Mouse (Mus musculus) left cerebral cortex, postnatal 14 days (tissue): ENCODE results near the gene Rps12. TPM values are rescaled to one million over a fixed set of nuclear protein-coding genes. Genes with fewer than 3 reads are reported as not detected.
"Not testable (repeated sequence)": the region's sequence is repeated elsewhere in the genome, so short reads cannot be mapped to it uniquely, and the experiment has no call there.

Source experiments
- DNase-seq, 2 experiments: peaks; one replicate each; pipeline ENCODE4 v3.0.0; 2021 to 2022; ENCODE audit warnings: low spot score in 2 of 2, mixed read lengths in 1 of 2
- intact Hi-C: fragments of 180-260 bp; cut with DNase I; formaldehyde crosslinking; loops from one replicate; pipeline ENCODE4 v1.15.1; 2025
- total RNA-seq, 2 experiments: library from RNA; stranded (reverse); gene quantifications; 2 replicates each; pipeline ENCODE4 v1.2.3; 2021

The Rps12 gene
- total RNA-seq, 2 experiments from 2014 or later, result 222 to 226 TPM

- no peak for DNase-seq
- intact Hi-C loops, result no loop called here
Measured at GRCm38 (mm10) chr10:23788056-23788600, 1.1 kb upstream of the Rps12 start.

GRCm38 (mm10) chr10:23786631-23787038, 440 bp downstream of the Rps12 start:
- DNase-seq, result peak; percentile 8 to 40
- intact Hi-C loops, result not testable (repeated sequence)

DNA sequence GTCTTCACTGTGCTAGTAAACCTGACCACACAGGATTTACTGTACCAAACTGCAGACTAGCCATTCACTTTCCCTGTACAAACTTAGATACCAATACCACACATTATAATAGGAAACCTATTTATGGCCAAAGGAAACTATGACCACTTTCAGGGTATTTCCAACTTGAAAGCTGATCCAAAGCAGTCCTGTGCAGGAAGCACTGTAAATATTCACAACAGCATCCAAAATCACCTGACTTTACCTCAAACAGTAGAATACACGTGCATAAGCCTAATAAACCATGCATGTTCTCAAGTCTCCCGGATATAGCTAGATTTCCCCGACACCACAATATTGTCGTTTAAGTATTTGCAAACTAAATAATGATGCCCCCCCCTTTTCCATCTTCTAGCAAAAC, 1.0 kb downstream of the Rps12 start:
- no peak for DNase-seq
- intact Hi-C loops, result no loop called here

DNA sequence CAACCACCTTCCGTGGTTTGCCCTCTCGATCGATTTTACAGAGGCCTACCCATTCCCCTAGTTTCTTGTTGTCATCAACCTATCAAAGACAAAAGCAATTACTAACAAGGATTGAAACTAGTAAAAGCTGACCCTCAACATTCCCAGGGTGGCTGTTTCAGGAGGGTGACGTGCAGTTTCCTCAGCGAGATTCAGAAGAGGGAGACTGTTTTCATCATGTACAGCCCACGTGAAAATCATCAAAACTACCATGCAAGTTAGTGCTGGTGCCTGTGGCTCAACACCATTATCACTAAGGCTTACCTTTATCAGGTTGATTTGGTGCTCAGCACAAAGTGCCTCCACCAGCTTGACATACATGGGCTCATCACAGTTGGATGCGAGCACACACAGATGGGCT, 1.5 kb downstream of the Rps12 start:
- intact Hi-C loops, DNase-seq: not testable (repeated sequence)

- intact Hi-C loops, result no loop called here
- DNase-seq, result no peak
Measured at GRCm38 (mm10) chr10:23784121-23784520, 3.0 kb downstream of the Rps12 start.

DNA sequence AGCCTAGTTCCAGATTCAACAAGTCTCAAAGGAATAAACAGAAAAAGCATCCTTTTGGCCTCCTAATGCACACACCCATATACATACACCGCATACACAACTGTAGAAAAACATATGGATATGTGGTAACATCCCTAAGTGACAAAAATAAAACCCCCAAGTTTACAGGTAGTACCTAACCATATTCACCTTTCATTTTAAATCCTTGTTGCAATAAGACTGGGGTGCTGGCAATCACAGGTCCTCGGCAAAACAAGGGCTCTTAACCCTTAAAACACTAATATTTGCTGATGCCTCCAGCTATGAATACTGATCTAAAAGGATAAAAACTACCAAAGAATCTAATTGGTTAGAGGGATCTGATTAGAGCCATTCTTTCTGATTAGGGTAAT, 3.6 kb downstream of the Rps12 start:
- intact Hi-C loops, result no loop called here
- no peak for DNase-seq

GRCm38 (mm10) chr10:23782855-23783492, 4.1 kb downstream of the Rps12 start:
- intact Hi-C loops, result no loop called here
- DNase-seq, result no peak

DNA sequence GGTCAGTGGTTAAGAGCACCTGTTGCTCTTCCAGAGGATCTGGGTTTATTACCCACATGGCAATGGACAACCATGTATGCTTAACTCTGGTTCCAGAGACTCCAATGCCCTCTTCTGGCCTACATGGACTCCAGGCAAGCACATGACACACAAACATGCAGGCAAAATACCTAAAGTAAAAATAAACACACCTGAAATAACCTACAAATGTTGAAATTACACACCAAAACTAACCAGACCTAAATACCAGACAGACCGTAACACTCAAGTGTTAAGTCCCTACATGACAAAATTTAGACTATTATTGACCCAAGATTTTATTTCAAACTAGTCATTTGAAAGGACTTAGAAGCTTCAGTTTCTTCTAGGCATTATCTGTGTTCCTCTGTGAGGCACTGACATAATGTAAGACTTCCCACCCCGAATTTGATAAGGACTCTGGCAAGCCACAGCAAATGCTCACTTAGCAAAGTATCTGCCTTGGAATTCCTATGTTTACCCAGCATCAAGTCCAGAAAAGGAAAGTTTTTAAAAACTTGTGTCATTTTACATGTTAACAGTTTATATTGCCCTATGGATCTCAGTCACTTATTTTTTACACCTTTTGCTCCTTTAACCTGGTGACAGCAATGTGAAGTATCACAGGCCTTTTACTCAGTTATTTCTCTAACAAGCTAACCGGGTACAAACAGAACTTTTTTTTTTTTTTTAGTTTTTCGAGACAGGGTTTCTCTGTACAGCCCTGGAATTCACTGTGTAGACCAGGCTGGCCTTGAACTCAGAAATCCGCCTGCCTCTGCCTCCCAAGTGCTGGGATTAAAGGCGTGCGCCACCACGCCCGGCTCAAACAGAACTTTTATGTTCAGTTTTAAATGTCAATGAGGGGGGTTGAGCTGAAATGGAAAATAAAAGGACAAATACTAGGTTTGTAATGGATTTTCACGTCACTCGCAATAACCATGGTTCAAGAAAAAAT, 5.0 kb downstream of the Rps12 start:
- intact Hi-C loops, result no loop called here
- no peak for DNase-seq

GRCm38 (mm10) chr10:23780539-23781275, 6.4 kb downstream of the Rps12 start:
- no peak for DNase-seq
- intact Hi-C loops, result no loop called here

- DNase-seq, result no peak
- intact Hi-C loops, result loop anchor here (2.0 to 10.0 kb wide), 3 partner anchors 661 to 993 kb away; no protein-coding TSS in a partner anchor
Measured at GRCm38 (mm10) chr10:23777288-23777945, 9.7 kb downstream of the Rps12 start.

DNA sequence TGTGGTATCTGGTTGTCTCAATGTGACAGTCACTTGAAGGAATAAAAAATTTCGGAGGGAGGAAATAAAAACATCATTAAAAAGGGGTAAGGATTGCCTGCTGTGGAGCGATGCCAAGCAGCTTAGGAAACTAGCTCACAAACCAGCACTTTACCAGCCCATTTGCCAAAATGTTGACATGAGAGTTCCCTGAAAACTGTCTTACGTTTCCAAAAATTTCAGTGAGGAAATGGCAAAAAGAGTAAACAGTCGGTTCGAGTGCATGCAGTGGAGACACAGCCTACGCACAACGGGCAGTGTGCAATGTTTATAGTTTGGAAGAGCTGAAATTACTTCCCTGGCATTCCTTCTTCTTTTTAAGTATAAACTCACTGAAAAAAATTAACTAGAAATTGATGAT, 32.9 kb downstream of the Rps12 start:
- no peak for DNase-seq
- intact Hi-C loops, result no loop called here

Other genes with a start within 250 kb of the Rps12 start
- gene Slc18b1, start 9.7 kb upstream of the Rps12 start, total RNA-seq, result 10 to 100 TPM; 18.3 to 23.3 TPM
- gene Vnn3, start 64.2 kb upstream of the Rps12 start, total RNA-seq, result under 1 TPM in 1 of 2 experiments, not detected in 1; 0.19 TPM
- gene Vnn1, start 107.4 kb upstream of the Rps12 start, total RNA-seq, result under 1 TPM in 1 of 2 experiments, not detected in 1; 0.13 TPM
- not detected for gene Taar1, start 133.1 kb upstream of the Rps12 start, total RNA-seq
- not detected for gene Taar2, start 151.3 kb upstream of the Rps12 start, total RNA-seq
- not detected for gene Taar3, start 162.3 kb upstream of the Rps12 start, total RNA-seq
- not detected for gene Taar4, start 173.2 kb upstream of the Rps12 start, total RNA-seq
- gene Taar5, start 183.4 kb upstream of the Rps12 start, total RNA-seq, result not detected
- gene Taar6, start 198.4 kb upstream of the Rps12 start, total RNA-seq, result not detected
- not detected for gene Taar7a, start 206.2 kb upstream of the Rps12 start, total RNA-seq
- gene Taar7b, start 212.7 kb upstream of the Rps12 start, total RNA-seq, result not detected
- gene Taar7d, start 239.9 kb upstream of the Rps12 start, total RNA-seq, result not detected